In the genomic region with DNA sequence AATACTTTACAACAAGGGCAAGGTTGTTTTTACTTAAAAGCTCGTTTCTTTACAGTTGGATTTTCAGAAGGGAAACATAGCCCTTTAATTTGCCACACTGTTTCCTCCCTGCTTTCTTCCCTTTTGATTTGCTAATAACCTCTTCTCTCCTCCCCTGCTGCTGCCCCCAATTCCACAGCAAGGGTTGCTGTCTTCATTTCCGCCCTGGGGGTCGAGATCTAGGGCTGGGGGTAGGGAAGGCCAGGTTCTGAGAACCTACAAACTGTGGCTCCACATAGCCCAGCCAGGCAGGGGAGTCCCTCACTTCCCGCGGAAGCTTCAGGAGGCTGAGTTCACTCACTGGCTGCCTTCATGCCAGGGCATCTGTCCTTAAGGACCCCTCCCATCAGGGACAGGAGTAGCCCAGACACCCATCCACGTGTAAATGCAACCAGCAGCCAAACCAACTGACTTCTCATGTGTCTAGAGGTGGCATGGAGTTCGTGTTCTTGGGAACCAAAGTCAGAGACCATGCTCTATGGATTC, we compare ENCODE assay signal across 12 mouse cellular contexts. TPM values are rescaled to one million over a fixed set of nuclear protein-coding genes. Genes with fewer than 3 reads are reported as not detected.
A peak's percentile ranks its signal among the peaks of the same experiment; 100 is the strongest.
DNase-seq lines count a peak whose midpoint lies in the region; ATAC-seq and TF ChIP-seq lines count a peak whose summit lies in the region.
"Had no signal": no experiment of that assay in that cellular context is flagged by ENCODE, and none has a peak within 500 bp of the region (broad histone marks: within the 10 kb centered on the region; RNA-seq: fewer than 3 reads in every experiment).

No protein-coding gene starts in this region.

- no peaks in the 10 kb centered on the region for H3K9me3 ChIP-seq in kidney, embryonic 14.5 days (ENCODE audit: control insufficient read depth, low read length)
- no peaks in the 10 kb centered on the region for H3K9me3 ChIP-seq in embryonic facial prominence, embryonic 11.5 days (replicated peaks; ENCODE audit: control insufficient read depth, low read length)
- no peaks in the 10 kb centered on the region for H3K9me3 ChIP-seq in hindbrain, embryonic 12.5 days (replicated peaks)
- no peaks in the 10 kb centered on the region for H3K9me3 ChIP-seq in midbrain, postnatal 0 days (ENCODE audit: low read length)
- H3K9me3 ChIP-seq: liver, embryonic 15.5 days had no signal

- no peak for ATAC-seq in kidney, embryonic 14.5 days (ENCODE audit: low FRiP score, low TSS enrichment)
- ATAC-seq in embryonic facial prominence, embryonic 11.5 days (replicated peaks; ENCODE audit: insufficient number of reproducible peaks, low FRiP score, low TSS enrichment, low read depth): no peak
- ATAC-seq in hindbrain, embryonic 12.5 days (ENCODE audit: low FRiP score): no peak
- no peak for ATAC-seq in midbrain, postnatal 0 days (ENCODE audit: low FRiP score)
- ATAC-seq in erythroid progenitor cell, adult 5-6 weeks (replicated peaks; ENCODE audit: low FRiP score, poor library complexity, severe bottlenecking): no peak

- H3K4me2 ChIP-seq in kidney, embryonic 14.5 days (replicated peaks; ENCODE audit: low read depth, low read length): peak overlapping the region; percentile 78
- peak overlapping the region; percentile 1; the same call in 1 of the 2 replicates for H3K4me2 ChIP-seq in embryonic facial prominence, embryonic 11.5 days (ENCODE audit: low read depth, low read length)
- peak overlapping the region; percentile 82 for H3K4me2 ChIP-seq in hindbrain, embryonic 12.5 days (replicated peaks)
- peak overlapping the region; percentile 60 for H3K4me2 ChIP-seq in midbrain, postnatal 0 days (ENCODE audit: low read depth, low read length, poor library complexity, severe bottlenecking)

- H3K27me3 ChIP-seq in kidney, embryonic 14.5 days (ENCODE audit: control insufficient read depth, insufficient read depth, low read length): peaks cover 7% of the 10 kb centered on the region; the same call in 1 of the 2 replicates
- H3K27me3 ChIP-seq in embryonic facial prominence, embryonic 11.5 days (ENCODE audit: control insufficient read depth, insufficient read depth, low read length): no peaks in the 10 kb centered on the region; the same call in 1 of the 2 replicates
- H3K27me3 ChIP-seq in hindbrain, embryonic 12.5 days: peaks cover 21% of the 10 kb centered on the region; the same call in 1 of the 2 replicates
- H3K27me3 ChIP-seq in midbrain, postnatal 0 days (ENCODE audit: insufficient read depth, low read length): 0 out of 2 replicates have a peak, but pooled peaks cover 8% of the 10 kb centered on the region

- H3K36me3 ChIP-seq in kidney, embryonic 14.5 days (ENCODE audit: control insufficient read depth, insufficient read depth, low read length): no peaks in the 10 kb centered on the region
- no peaks in the 10 kb centered on the region for H3K36me3 ChIP-seq in embryonic facial prominence, embryonic 11.5 days (replicated peaks; ENCODE audit: control insufficient read depth, insufficient read depth, low read depth, low read length)
- no peaks in the 10 kb centered on the region for H3K36me3 ChIP-seq in hindbrain, embryonic 12.5 days
- H3K36me3 ChIP-seq in midbrain, postnatal 0 days (ENCODE audit: insufficient read depth, low read length): no peaks in the 10 kb centered on the region
- H3K36me3 ChIP-seq: G1E; liver, embryonic 15.5 days had no signal

- WGBS in kidney, embryonic 14.5 days: 6% methylated on average over 7 of the region's 7 CpGs
- WGBS in embryonic facial prominence, embryonic 11.5 days: 8% methylated on average over 7 of the region's 7 CpGs
- WGBS in hindbrain, embryonic 12.5 days: 12% methylated on average over 7 of the region's 7 CpGs
- WGBS in midbrain, postnatal 0 days: 17% methylated on average over 7 of the region's 7 CpGs

- H3K9ac ChIP-seq in kidney, embryonic 14.5 days (ENCODE audit: low read depth, low read length): no peak overlapping the region
- no peak overlapping the region for H3K9ac ChIP-seq in embryonic facial prominence, embryonic 11.5 days (replicated peaks; ENCODE audit: low read length)
- H3K9ac ChIP-seq in hindbrain, embryonic 12.5 days: no peak overlapping the region
- H3K9ac ChIP-seq in midbrain, postnatal 0 days (replicated peaks; ENCODE audit: low read length, poor library complexity, severe bottlenecking): no peak overlapping the region
- H3K9ac ChIP-seq: liver, embryonic 15.5 days had no signal

- peaks cover 9% of the 10 kb centered on the region; the same call in 1 of the 2 replicates for H3K4me1 ChIP-seq in kidney, embryonic 14.5 days (ENCODE audit: control insufficient read depth, insufficient read depth, low read length)
- no peaks in the 10 kb centered on the region for H3K4me1 ChIP-seq in embryonic facial prominence, embryonic 11.5 days (ENCODE audit: control insufficient read depth, insufficient read depth, low read length)
- peaks cover 20% of the 10 kb centered on the region for H3K4me1 ChIP-seq in hindbrain, embryonic 12.5 days
- no peaks in the 10 kb centered on the region; the same call in 1 of the 2 replicates for H3K4me1 ChIP-seq in midbrain, postnatal 0 days (ENCODE audit: insufficient read depth, low read length)
- H3K4me1 ChIP-seq: liver, embryonic 15.5 days had no signal

- no peak for TF ChIP-seq CTCF in midbrain, postnatal 0 days (IDR thresholded peaks at IDR 0.05)

- no peak for DNase-seq in kidney, postnatal 14 days
- no peak for DNase-seq in embryonic facial prominence, embryonic 11.5 days (ENCODE audit: low spot score)
- no peak for DNase-seq in midbrain, postnatal 0 days (ENCODE audit: low spot score)
- no peak for DNase-seq in T-cell, adult 2 months (ENCODE audit: low spot score)
- no peak for DNase-seq in layer of hippocampus, postnatal 36 days
- DNase-seq: kidney, adult 8-10 months had no signal

- no peak overlapping the region for H3K27ac ChIP-seq in kidney, embryonic 14.5 days (ENCODE audit: low read depth, low read length)
- no peak overlapping the region for H3K27ac ChIP-seq in embryonic facial prominence, embryonic 11.5 days (replicated peaks; ENCODE audit: low read depth, low read length)
- no peak overlapping the region for H3K27ac ChIP-seq in hindbrain, embryonic 12.5 days
- H3K27ac ChIP-seq in midbrain, postnatal 0 days (ENCODE audit: low read depth, low read length): no peak overlapping the region
- H3K27ac ChIP-seq: liver, embryonic 15.5 days had no signal

- no peak overlapping the region; the same call in 1 of the 2 replicates for H3K4me3 ChIP-seq in kidney, embryonic 14.5 days (ENCODE audit: low read length)
- H3K4me3 ChIP-seq in embryonic facial prominence, embryonic 11.5 days (ENCODE audit: low read depth, low read length): no peak overlapping the region; the same call in 1 of the 2 replicates
- H3K4me3 ChIP-seq in hindbrain, embryonic 12.5 days: peak overlapping the region; percentile 42
- peak overlapping the region; percentile 41 for H3K4me3 ChIP-seq in midbrain, postnatal 0 days (ENCODE audit: low read depth, low read length)

RNA-seq across cellular contexts. Expression of gene Rxrg, which starts 1.1 kb away (rescaled TPM):
- polyA plus RNA-seq in kidney, embryonic 14.5 days (2014; fragmentation: Nextera tagmentation; extraction: Ambion mirVana): 2.0 and 3.2 TPM in 2 replicates
- polyA plus RNA-seq in embryonic facial prominence, embryonic 11.5 days (2014; fragmentation: Nextera tagmentation; extraction: Ambion mirVana): 5.7 and 6.9 TPM in 2 replicates
- polyA plus RNA-seq in hindbrain, embryonic 12.5 days (2016; fragmentation: Nextera tagmentation; extraction: Ambion mirVana): 8.0 and 8.3 TPM in 2 replicates
- total RNA-seq in midbrain, postnatal 0 days (2014; rRNA removed): 11.2 and 11.4 TPM in 2 replicates
- 12.8 and 13.8 TPM in 2 replicates for polyA plus RNA-seq in midbrain, postnatal 0 days (2015; fragmentation: Nextera tagmentation; extraction: Ambion mirVana)
- not detected in 2 replicates for total RNA-seq in erythroid progenitor cell, adult 5-6 weeks (2015; ENCODE audit: low replicate concordance)
- total RNA-seq in erythroid progenitor cell, adult 5-6 weeks (2017; ENCODE audit: low replicate concordance): not detected in 2 replicates
- total RNA-seq in layer of hippocampus, postnatal 36 days (2021): 1 to 10 TPM; 6.3 to 6.7 TPM
- total RNA-seq: neutrophil, adult 5-6 weeks had no signal
- polyA plus RNA-seq: G1E had no signal

Comparison
In these comparisons a context has a peak if more than half of its experiments do, and no peak if none do; other contexts are left out.
1. H3K4me2 ChIP-seq: peak in every context shown above with its lines; median percentile 82 in hindbrain, embryonic 12.5 days; 78 in kidney, embryonic 14.5 days; 60 in midbrain, postnatal 0 days; 1 in embryonic facial prominence, embryonic 11.5 days.
2. H3K4me3 ChIP-seq: peak in hindbrain, embryonic 12.5 days (single experiment) and midbrain, postnatal 0 days (single experiment); none in kidney, embryonic 14.5 days (single experiment) and embryonic facial prominence, embryonic 11.5 days (single experiment).